Mouse (Mus musculus): ENCODE measurements around the gene Dusp1. TPM values are rescaled to one million over a fixed set of nuclear protein-coding genes. Genes with fewer than 3 reads are reported as not detected.

The Dusp1 gene
- polyA plus RNA-seq, 1 experiment from 2014 or later, result 31.5 TPM

DNA sequence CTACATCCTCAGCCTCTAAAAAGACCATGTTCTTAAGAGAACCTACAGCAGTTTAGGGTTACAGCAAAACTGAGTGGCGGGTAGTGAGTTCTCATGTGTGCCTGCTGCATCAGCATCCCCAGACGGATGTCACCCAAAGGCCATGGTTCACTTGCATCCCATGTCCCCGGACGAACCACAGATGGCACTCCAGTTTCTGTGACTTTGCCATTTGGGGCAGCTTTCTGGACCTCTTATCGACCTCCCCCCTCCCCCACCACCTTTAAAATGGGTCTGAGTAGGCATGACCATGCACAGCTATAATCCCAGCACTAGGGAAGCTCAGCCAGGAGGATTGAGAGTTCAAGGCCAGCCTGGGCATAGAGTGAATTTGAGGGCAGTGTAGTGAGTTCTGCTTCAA lies 31.3 kb upstream of the Dusp1 start:
- no peak for TF ChIP-seq CTCF (IDR thresholded peaks at IDR 0.05; ENCODE audit: low read depth)

DNA sequence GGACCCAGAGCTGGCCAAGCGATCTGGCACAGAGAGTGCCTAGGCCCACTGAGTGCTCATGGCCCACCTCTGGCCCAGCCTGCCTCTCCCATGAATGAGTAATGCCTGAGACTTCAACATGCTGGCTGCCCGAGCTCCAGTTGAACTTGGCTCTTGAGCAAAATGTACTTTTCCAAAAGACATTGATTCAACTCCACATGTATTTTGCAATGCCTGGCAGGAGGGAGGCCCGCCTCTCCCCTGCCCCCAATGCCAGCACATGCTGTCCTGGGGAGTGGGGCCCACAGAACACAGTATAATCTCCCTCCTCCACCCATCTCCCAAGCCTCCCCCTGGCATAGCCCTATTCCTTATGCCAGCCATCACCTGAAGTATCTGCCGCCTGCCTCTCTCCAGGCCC lies 30.6 kb upstream of the Dusp1 start:
- Histone ChIP-seq H3K27me3 (ENCODE audit: insufficient read depth, low read length) (no peaks in the 10 kb centered on the region), H3K4me3 (replicated peaks; ENCODE audit: low read depth, low read length) (no peak overlapping the region)
- WGBS, result 91% methylated on average over 4 of the region's 4 CpGs

More for the DNA sequence above, 31.3 kb upstream of the Dusp1 start:
- H3K9me3 ChIP-seq (replicated peaks; ENCODE audit: low read length), result no peaks in the 10 kb centered on the region
- no peak overlapping the region for H3K9ac ChIP-seq (ENCODE audit: low read depth, low read length)
- WGBS, result 84% methylated on average over 5 of the region's 5 CpGs
- no peak overlapping the region for H3K27ac ChIP-seq
- H3K27me3 ChIP-seq (ENCODE audit: insufficient read depth, low read length), result no peaks in the 10 kb centered on the region
- no peak overlapping the region for H3K4me2 ChIP-seq (ENCODE audit: low read length)
- H3K4me1 ChIP-seq (replicated peaks; ENCODE audit: insufficient read depth, low read length), result peaks cover 23% of the 10 kb centered on the region
- H3K36me3 ChIP-seq (ENCODE audit: insufficient read depth, low read length), result 0 out of 2 replicates have a peak, but pooled peaks cover 5% of the 10 kb centered on the region
- DNase-seq (ENCODE audit: low spot score) (no peak), ATAC-seq (replicated peaks; ENCODE audit: low FRiP score, low read depth) (no peak)
- no peak overlapping the region for H3K4me3 ChIP-seq (replicated peaks; ENCODE audit: low read depth, low read length)

GRCm38 (mm10) chr17:26587961-26588487 lies 26.1 kb upstream of the Dusp1 start:
- 0 out of 2 replicates have a peak, but pooled peaks cover 5% of the 10 kb centered on the region for H3K36me3 ChIP-seq (ENCODE audit: insufficient read depth, low read length)
- DNase-seq (ENCODE audit: low spot score), result no peak
- no peak overlapping the region for H3K4me3 ChIP-seq (replicated peaks; ENCODE audit: low read depth, low read length)
- H3K9me3 ChIP-seq (replicated peaks; ENCODE audit: low read length), result no peaks in the 10 kb centered on the region
- H3K27ac ChIP-seq, result no peak overlapping the region
- WGBS, result 85% methylated on average over 12 of the region's 12 CpGs
- peaks cover 22% of the 10 kb centered on the region for H3K4me1 ChIP-seq (replicated peaks; ENCODE audit: insufficient read depth, low read length)
- ATAC-seq (replicated peaks; ENCODE audit: low FRiP score, low read depth), result no peak
- TF ChIP-seq CTCF (IDR thresholded peaks at IDR 0.05; ENCODE audit: low read depth), result no peak
- no peak overlapping the region for H3K9ac ChIP-seq (ENCODE audit: low read depth, low read length)
- no peaks in the 10 kb centered on the region for H3K27me3 ChIP-seq (ENCODE audit: insufficient read depth, low read length)
- no peak overlapping the region for H3K4me2 ChIP-seq (ENCODE audit: low read length)

More for the DNA sequence above, 30.6 kb upstream of the Dusp1 start:
- Histone ChIP-seq H3K36me3 (ENCODE audit: insufficient read depth, low read length) (0 out of 2 replicates have a peak, but pooled peaks cover 5% of the 10 kb centered on the region), H3K27ac (no peak overlapping the region), H3K4me1 (replicated peaks; ENCODE audit: insufficient read depth, low read length) (peaks cover 23% of the 10 kb centered on the region), H3K9me3 (replicated peaks; ENCODE audit: low read length) (no peaks in the 10 kb centered on the region), H3K4me2 (ENCODE audit: low read length) (no peak overlapping the region), H3K9ac (ENCODE audit: low read depth, low read length) (no peak overlapping the region)
- no peak for TF ChIP-seq CTCF (IDR thresholded peaks at IDR 0.05; ENCODE audit: low read depth)
- DNase-seq (ENCODE audit: low spot score) (no peak), ATAC-seq (replicated peaks; ENCODE audit: low FRiP score, low read depth) (no peak)

- Histone ChIP-seq H3K4me2 (ENCODE audit: low read length) (peak overlapping the region; percentile 30; the same call in 1 of the 2 replicates), H3K9ac (ENCODE audit: low read depth, low read length) (peak overlapping the region; percentile 18; the same call in 1 of the 2 replicates)
- ATAC-seq (replicated peaks; ENCODE audit: low FRiP score, low read depth), result peak; percentile 93
These were observed 22.7 kb upstream of the Dusp1 start for GRCm38 (mm10) chr17:26584558-26585136.

GRCm38 (mm10) chr17:26584063-26584462 lies 22.1 kb upstream of the Dusp1 start:
- H3K9me3 ChIP-seq (replicated peaks; ENCODE audit: low read length), result no peaks in the 10 kb centered on the region
- H3K4me2 ChIP-seq (ENCODE audit: low read length), result peak overlapping the region; percentile 30; the same call in 1 of the 2 replicates
- no peak for TF ChIP-seq CTCF (IDR thresholded peaks at IDR 0.05; ENCODE audit: low read depth)
- H3K9ac ChIP-seq (ENCODE audit: low read depth, low read length), result no peak overlapping the region
- 28% methylated on average over 4 of the region's 4 CpGs for WGBS
- peaks cover 28% of the 10 kb centered on the region for H3K4me1 ChIP-seq (replicated peaks; ENCODE audit: insufficient read depth, low read length)
- H3K4me3 ChIP-seq (replicated peaks; ENCODE audit: low read depth, low read length), result no peak overlapping the region
- H3K27me3 ChIP-seq (ENCODE audit: insufficient read depth, low read length), result no peaks in the 10 kb centered on the region
- no peaks in the 10 kb centered on the region for H3K36me3 ChIP-seq (ENCODE audit: insufficient read depth, low read length)
- DNase-seq (ENCODE audit: low spot score) (no peak), ATAC-seq (replicated peaks; ENCODE audit: low FRiP score, low read depth) (peak; percentile 74)
- H3K27ac ChIP-seq, result peak overlapping the region; percentile 94

More at GRCm38 (mm10) chr17:26584558-26585136, 22.7 kb upstream of the Dusp1 start:
- peaks cover 28% of the 10 kb centered on the region for H3K4me1 ChIP-seq (replicated peaks; ENCODE audit: insufficient read depth, low read length)
- 11% methylated on average over 15 of the region's 15 CpGs for WGBS
- peak; percentile 95 for DNase-seq (ENCODE audit: low spot score)
- no peaks in the 10 kb centered on the region for H3K9me3 ChIP-seq (replicated peaks; ENCODE audit: low read length)
- H3K36me3 ChIP-seq (ENCODE audit: insufficient read depth, low read length), result no peaks in the 10 kb centered on the region
- H3K27me3 ChIP-seq (ENCODE audit: insufficient read depth, low read length), result no peaks in the 10 kb centered on the region
- no peak overlapping the region for H3K4me3 ChIP-seq (replicated peaks; ENCODE audit: low read depth, low read length)
- TF ChIP-seq CTCF (IDR thresholded peaks at IDR 0.05; ENCODE audit: low read depth), result 0 out of 2 replicates have a peak, but pooled peaks have one; percentile 34
- peak overlapping the region; percentile 94 for H3K27ac ChIP-seq

- Histone ChIP-seq H3K4me2 (ENCODE audit: low read length) (peak overlapping the region; percentile 30; the same call in 1 of the 2 replicates), H3K4me1 (replicated peaks; ENCODE audit: insufficient read depth, low read length) (peaks cover 28% of the 10 kb centered on the region), H3K36me3 (ENCODE audit: insufficient read depth, low read length) (no peaks in the 10 kb centered on the region), H3K9me3 (replicated peaks; ENCODE audit: low read length) (no peaks in the 10 kb centered on the region), H3K9ac (ENCODE audit: low read depth, low read length) (no peak overlapping the region), H3K27ac (peak overlapping the region; percentile 94), H3K27me3 (ENCODE audit: insufficient read depth, low read length) (no peaks in the 10 kb centered on the region), H3K4me3 (replicated peaks; ENCODE audit: low read depth, low read length) (no peak overlapping the region)
- WGBS, result 73% methylated on average over 6 of the region's 6 CpGs
- DNase-seq (ENCODE audit: low spot score), result peak; percentile 46
- ATAC-seq (replicated peaks; ENCODE audit: low FRiP score, low read depth), result no peak
- no peak for TF ChIP-seq CTCF (IDR thresholded peaks at IDR 0.05; ENCODE audit: low read depth)
These were observed 21.7 kb upstream of the Dusp1 start for GRCm38 (mm10) chr17:26583606-26584005.

Data from kidney, postnatal 0 days (tissue).